Mouse (Mus musculus) liver, adult 2 months (tissue): ENCODE results near the gene Fads6. TPM values are rescaled to one million over a fixed set of nuclear protein-coding genes. Genes with fewer than 3 reads are reported as not detected.

Experiments
- DNase-seq: peaks from one replicate; pipeline ENCODE4 v3.0.0-alpha.2; 2011; ENCODE audit warnings: low read depth, low spot score; ENCODE audit errors: extremely low read depth
- H3K27ac ChIP-seq: fragments of 200-500 bp; replicated peaks from 2 replicates; pipeline ENCODE4 v1.5.1; 2012; ENCODE audit warnings: low read depth, mild to moderate bottlenecking, control low read depth, inconsistent platforms, low read length; ENCODE audit not compliant: insufficient read depth
- H3K27me3 ChIP-seq: fragments of 200-500 bp; 2 replicates; pipeline ENCODE4 v1.6.1; 2012; ENCODE audit warnings: mild to moderate bottlenecking, moderate library complexity, low read length, inconsistent platforms; ENCODE audit not compliant: control insufficient read depth, insufficient read depth
- H3K36me3 ChIP-seq: fragments of 200-500 bp; 2 replicates; pipeline ENCODE4 v1.6.1; 2012; ENCODE audit warnings: low read length, inconsistent platforms; ENCODE audit not compliant: control insufficient read depth, insufficient read depth
- H3K4me1 ChIP-seq: fragments of 200-500 bp; 2 replicates; pipeline ENCODE4 v1.6.1; 2011; ENCODE audit warnings: low read length; ENCODE audit not compliant: control insufficient read depth, insufficient read depth
- H3K4me3 ChIP-seq: fragments of 200-500 bp; 2 replicates; pipeline ENCODE4 v1.5.1; 2011; ENCODE audit warnings: low read depth, mild to moderate bottlenecking, control low read depth, low read length, moderate library complexity; ENCODE audit not compliant: insufficient read depth
- H3K79me2 ChIP-seq: fragments of 200-500 bp; 2 replicates; pipeline ENCODE4 v1.6.1; 2012; ENCODE audit warnings: inconsistent platforms, mild to moderate bottlenecking, low read length, moderate library complexity; ENCODE audit not compliant: control insufficient read depth, insufficient read depth
- H3K9ac ChIP-seq: fragments of 200-500 bp; 2 replicates; pipeline ENCODE4 v1.6.1; 2012; ENCODE audit warnings: low read depth, mild to moderate bottlenecking, control low read depth, inconsistent platforms, low read length
- CTCF ChIP-seq: fragments of 200-500 bp; IDR thresholded peaks from 2 replicates; pipeline ENCODE4 v1.5.1; 2011; ENCODE audit warnings: low read depth, low read length, control low read depth
- POLR2A ChIP-seq: fragments of 200-500 bp; IDR thresholded peaks from 2 replicates; pipeline ENCODE4 v1.6.1; 2011; ENCODE audit warnings: low read length, control low read depth; ENCODE audit not compliant: insufficient read depth; ENCODE audit errors: extremely low read depth
- WGBS: fragments of 180-500 bp; shearing (Covaris S2); methylation state at CpG from one replicate; pipeline ENCODE4 v1.1.7; 2018; 5-methylcytosine and 5-hydroxymethylcytosine counted together
- polyA plus RNA-seq: library from polyadenylated mRNA; depleted of rRNA; stranded (reverse); fragments of >200 nt; gene quantifications from 2 replicates; pipeline ENCODE4 v1.2.3, GENCODE M21; 2012
- total RNA-seq: library from RNA; depleted of rRNA; stranded (reverse); fragments of >200 nt; gene quantifications from 2 replicates; pipeline ENCODE4 v1.2.3, GENCODE M21; 2014

The Fads6 gene
- total and polyA plus RNA-seq, 2 experiments = 55.3 to 56.1 TPM

DNA sequence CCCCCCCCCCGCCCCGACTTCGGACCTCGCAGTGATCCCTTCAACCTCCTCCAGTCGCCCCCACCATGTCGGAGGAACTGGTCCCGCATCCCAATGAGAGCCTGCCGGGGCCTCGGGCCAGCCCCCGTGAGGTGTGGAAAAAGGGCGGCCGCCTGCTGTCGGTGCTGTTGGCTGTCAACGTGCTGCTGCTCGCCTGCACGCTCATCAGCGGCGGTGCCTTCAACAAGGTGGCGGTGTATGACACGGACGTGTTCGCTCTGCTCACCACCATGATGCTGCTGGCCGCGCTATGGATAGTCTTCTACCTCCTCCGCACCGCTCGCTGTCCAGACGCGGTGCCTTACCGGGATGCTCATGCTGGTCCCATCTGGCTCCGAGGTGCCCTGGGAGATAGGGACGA lies 25.9 kb upstream of the Fads6 start:
- no peak for DNase-seq
- H3K79me2 ChIP-seq = no peaks in the 10 kb centered on the region
- no peaks in the 10 kb centered on the region for H3K4me1 ChIP-seq
- peaks cover 22% of the 10 kb centered on the region for H3K27me3 ChIP-seq
- H3K4me3 ChIP-seq = no peak overlapping the region
- 14% methylated on average over 32 of the region's 32 CpGs for WGBS
- no peak overlapping the region for H3K9ac ChIP-seq
- TF ChIP-seq CTCF (no peak), POLR2A (no peak)
- no peak overlapping the region for H3K27ac ChIP-seq
- no peaks in the 10 kb centered on the region for H3K36me3 ChIP-seq

DNA sequence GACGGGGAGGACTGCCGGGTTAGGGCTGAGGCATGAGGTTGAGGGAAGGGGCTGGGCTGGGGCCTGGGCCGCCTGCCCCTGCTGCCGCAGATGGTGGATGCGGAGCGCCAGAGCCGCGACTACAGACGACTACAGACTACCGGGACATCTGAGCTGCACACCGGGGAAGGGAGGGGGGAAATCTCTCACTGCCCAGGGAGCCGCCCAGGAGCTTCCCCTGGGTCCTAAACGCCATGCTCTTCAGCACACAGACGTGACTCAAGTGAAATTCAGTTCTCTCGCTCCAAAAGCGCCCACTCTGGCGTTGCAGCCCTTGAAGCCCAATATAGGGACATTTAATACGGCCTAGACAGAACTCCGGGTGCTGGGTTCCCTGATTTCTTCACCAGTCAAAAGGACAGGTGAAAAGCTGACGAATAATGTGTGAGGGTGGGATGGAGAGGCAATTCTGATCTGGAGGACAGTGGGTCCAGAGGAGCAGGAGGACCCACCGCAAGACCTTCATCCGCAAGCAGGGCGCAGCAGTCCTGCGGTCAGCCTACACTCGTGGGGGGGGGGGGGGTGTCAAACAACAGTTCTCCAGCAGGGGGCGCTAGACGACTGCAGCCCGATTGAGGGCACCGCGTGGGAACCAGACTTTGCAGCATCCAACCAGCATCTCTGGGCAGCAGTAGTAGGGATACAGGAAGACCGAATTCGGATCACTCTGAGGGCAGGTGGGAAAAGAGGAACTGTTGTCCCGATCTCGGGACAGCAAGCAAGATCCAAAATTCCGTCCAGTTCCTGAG lies 24.6 kb upstream of the Fads6 start, which contains the start of gene Ush1g:
TSS of gene Ush1g (minus strand) at position 136 of the 788 bp plus-strand sequence.
- H3K36me3 ChIP-seq = no peaks in the 10 kb centered on the region
- H3K9ac ChIP-seq = peak within 1 kb of the TSS; percentile 22; the same call in 1 of the 2 replicates
- 9% methylated on average over 34 of the region's 35 CpGs for WGBS
- peaks cover 22% of the 10 kb centered on the region for H3K27me3 ChIP-seq
- DNase-seq = peak; percentile 17
- TF ChIP-seq CTCF = peak; percentile 82
- TF ChIP-seq POLR2A = no peak
- H3K27ac ChIP-seq = no peak within 1 kb of the TSS
- peak within 1 kb of the TSS; percentile 50 for H3K4me3 ChIP-seq
- no peaks in the 10 kb centered on the region for H3K4me1 ChIP-seq
- no peaks in the 10 kb centered on the region for H3K79me2 ChIP-seq

DNA sequence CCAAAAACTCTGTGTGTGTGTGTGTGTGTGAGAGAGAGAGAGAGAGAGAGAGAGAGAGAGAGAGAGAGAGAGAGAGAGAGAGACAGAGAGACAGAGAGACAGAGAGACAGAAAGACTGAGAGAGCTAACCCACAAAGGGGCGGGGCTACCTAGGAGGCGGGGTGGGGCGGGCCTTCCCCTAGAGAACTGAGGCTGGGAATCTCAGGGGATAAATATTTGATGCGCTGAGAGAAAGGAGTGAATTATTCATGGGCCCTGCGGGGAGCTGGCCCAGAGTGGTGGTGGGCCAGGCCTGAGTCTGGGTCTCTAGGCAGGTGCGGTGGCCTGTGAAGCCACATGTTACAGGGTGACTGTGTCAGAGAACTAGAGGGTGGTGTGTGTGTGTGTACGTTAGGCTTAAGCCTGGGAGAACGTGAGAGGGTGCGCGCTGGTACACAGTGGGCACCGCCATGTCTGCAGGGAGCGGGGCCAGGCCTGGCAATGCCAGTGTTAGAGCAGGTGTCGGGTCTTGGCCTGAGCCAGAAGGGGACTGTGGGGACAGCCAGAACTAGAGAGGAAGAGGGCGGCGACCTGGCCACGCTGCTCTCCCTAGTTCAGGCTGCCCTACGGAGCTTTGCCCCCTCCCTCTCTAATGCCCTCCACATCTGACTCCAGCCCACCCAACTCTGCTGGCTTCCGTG lies 22.4 kb upstream of the Fads6 start:
- Histone ChIP-seq H3K36me3 (no peaks in the 10 kb centered on the region), H3K4me1 (no peaks in the 10 kb centered on the region), H3K9ac (no peak overlapping the region), H3K79me2 (no peaks in the 10 kb centered on the region), H3K4me3 (no peak overlapping the region), H3K27ac (no peak overlapping the region), H3K27me3 (peaks cover 22% of the 10 kb centered on the region)
- DNase-seq = no peak
- WGBS = 25% methylated on average over 18 of the region's 18 CpGs
- TF ChIP-seq POLR2A = no peak
- no peak for TF ChIP-seq CTCF

DNA sequence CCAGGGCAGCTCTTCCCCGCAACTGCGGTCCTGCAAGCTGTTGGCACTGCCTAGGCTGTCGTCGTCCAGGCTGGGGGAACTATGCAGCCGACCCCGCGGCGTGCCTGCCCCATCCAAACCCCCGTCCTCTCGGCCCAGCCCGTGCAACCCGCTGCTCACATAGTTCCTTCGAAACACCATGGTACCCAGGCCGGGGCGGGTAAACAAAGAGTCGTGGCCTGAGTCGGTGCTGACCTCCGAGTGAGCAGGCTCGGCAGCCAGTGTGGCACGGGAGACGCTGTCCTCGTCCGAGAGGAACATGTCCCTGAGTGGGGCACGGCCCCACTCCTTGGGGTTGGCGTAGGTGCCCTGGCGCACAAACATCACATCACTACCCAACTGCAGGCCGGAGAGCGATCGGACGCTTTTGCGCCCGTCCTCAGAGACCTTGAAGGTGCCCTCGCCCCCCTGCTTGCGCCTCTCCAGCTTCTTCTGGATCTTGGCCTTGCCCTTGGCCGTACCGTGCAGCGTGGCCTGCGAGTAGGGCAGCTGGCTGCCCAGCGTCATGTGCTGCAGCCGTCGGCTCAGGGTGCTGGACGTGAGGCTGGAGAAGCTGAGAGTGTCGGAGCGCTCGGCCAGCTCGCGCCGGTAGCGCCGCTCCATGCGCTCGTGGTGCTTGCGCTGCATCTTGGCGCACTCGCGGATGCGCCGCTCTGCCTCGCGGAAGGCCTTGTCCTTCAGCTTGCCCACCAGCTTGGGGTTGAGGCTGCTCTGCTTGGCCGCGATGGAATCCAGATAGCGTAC lies 21.0 kb upstream of the Fads6 start:
- Histone ChIP-seq H3K36me3 (no peaks in the 10 kb centered on the region), H3K27me3 (peaks cover 19% of the 10 kb centered on the region)
- whole genome bisulfite sequencing = 28% methylated on average over 63 of the region's 63 CpGs

DNA sequence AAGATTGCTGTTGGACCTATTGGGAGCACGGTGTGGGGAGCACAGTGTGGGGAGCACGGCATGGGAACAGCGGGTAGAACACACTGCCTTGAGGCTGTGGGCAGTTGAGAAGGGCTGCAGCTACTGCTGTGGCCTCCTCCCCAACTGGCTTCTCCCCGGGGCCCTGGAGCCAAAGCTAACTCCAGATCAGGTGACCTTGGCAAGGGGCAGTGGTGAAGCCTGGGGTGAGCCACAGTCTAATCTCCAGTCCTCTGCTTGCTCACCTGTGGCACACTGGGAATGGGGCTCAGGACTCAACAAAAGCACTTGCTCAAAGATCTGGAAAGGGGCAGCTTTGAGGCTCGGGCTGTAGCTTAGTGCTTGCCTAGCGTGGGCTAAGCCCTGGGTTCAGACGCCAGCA lies 19.7 kb upstream of the Fads6 start:
- no peak overlapping the region for H3K4me3 ChIP-seq
- no peaks in the 10 kb centered on the region for H3K36me3 ChIP-seq
- no peaks in the 10 kb centered on the region for H3K4me1 ChIP-seq
- H3K27ac ChIP-seq = no peak overlapping the region
- H3K79me2 ChIP-seq = no peaks in the 10 kb centered on the region
- H3K27me3 ChIP-seq = peaks cover 9% of the 10 kb centered on the region; the same call in 1 of the 2 replicates
- DNase-seq = peak; percentile 73
- TF ChIP-seq CTCF (no peak), POLR2A (no peak)
- no peak overlapping the region for H3K9ac ChIP-seq
- 61% methylated on average over 7 of the region's 7 CpGs for WGBS

More for the DNA sequence above, 21.0 kb upstream of the Fads6 start:
- Histone ChIP-seq H3K4me3 (no peak overlapping the region), H3K4me1 (no peaks in the 10 kb centered on the region), H3K27ac (no peak overlapping the region), H3K79me2 (no peaks in the 10 kb centered on the region), H3K9ac (no peak overlapping the region)
- DNase-seq = no peak
- TF ChIP-seq POLR2A (no peak), CTCF (no peak)
